Mouse (Mus musculus) stomach, embryonic 14.5 days (tissue): Measurements from ENCODE around the gene Nup85. TPM values are rescaled to one million over a fixed set of nuclear protein-coding genes. Genes with fewer than 3 reads are reported as not detected.

Experiments
- ATAC-seq: fragments of 200-750 bp; cut with Nextera tagmentation; 2 replicates; pipeline ENCODE4 v1.8.0; 2017; ENCODE audit warnings: low read depth, moderate TSS enrichment; ENCODE audit not compliant: insufficient number of reproducible peaks, insufficient read depth, low FRiP score
- H3K27ac ChIP-seq: fragments of 300-500 bp; sonication (generic); 2 replicates; pipeline ENCODE4 v1.5.1; 2014; ENCODE audit warnings: mild to moderate bottlenecking, low read length, moderate library complexity, mixed read lengths
- H3K27me3 ChIP-seq: fragments of 300-500 bp; sonication (generic); 2 replicates; pipeline ENCODE4 v1.6.1; 2014; ENCODE audit warnings: low read length, control low read depth, mixed read lengths; ENCODE audit not compliant: control insufficient read depth, insufficient read depth
- H3K36me3 ChIP-seq: fragments of 300-500 bp; sonication (generic); 2 replicates; pipeline ENCODE4 v1.6.1; 2014; ENCODE audit warnings: mild to moderate bottlenecking, control low read depth, low read length, moderate library complexity, mixed read lengths; ENCODE audit not compliant: control insufficient read depth, insufficient read depth
- H3K4me1 ChIP-seq: fragments of 300-500 bp; sonication (generic); 2 replicates; pipeline ENCODE4 v1.6.1; 2014; ENCODE audit warnings: low read length, control low read depth, mixed read lengths; ENCODE audit not compliant: control insufficient read depth, insufficient read depth
- H3K4me2 ChIP-seq: fragments of 300-500 bp; sonication (generic); replicated peaks from 2 replicates; pipeline ENCODE4 v1.6.1; 2014; ENCODE audit warnings: low read depth, low read length, control low read depth
- H3K4me3 ChIP-seq: fragments of 300-500 bp; sonication (generic); 2 replicates; pipeline ENCODE4 v1.5.1; 2014; ENCODE audit warnings: low read depth, low read length, control low read depth
- H3K9ac ChIP-seq: fragments of 300-500 bp; sonication (generic); replicated peaks from 2 replicates; pipeline ENCODE4 v1.6.1; 2014; ENCODE audit warnings: low read depth, mild to moderate bottlenecking, control low read depth, low read length, moderate library complexity, mixed read lengths
- H3K9me3 ChIP-seq: fragments of 300-500 bp; sonication (generic); 2 replicates; pipeline ENCODE4 v1.6.1; 2016; ENCODE audit warnings: low read depth, low read length, control low read depth; ENCODE audit not compliant: control insufficient read depth
- WGBS: fragments of 180-500 bp; shearing (Covaris S2); extraction: QIAGEN DNeasy Blood & Tissue Kit; methylation state at CpG from one replicate; pipeline ENCODE4 v1.1.7; 2014; 5-methylcytosine and 5-hydroxymethylcytosine counted together
- polyA plus RNA-seq: library from polyadenylated mRNA; unstranded; fragments of >200 nt; fragmentation: Nextera tagmentation; extraction: Ambion mirVana; gene quantifications from 2 replicates; pipeline ENCODE4 v1.2.1, GENCODE M21; 2014

Gene Nup85
- polyA plus RNA-seq, 1 experiment from 2014 or later: 162 TPM

- no peak overlapping the region for H3K27ac ChIP-seq
- H3K36me3 ChIP-seq: peaks cover 22% of the 10 kb centered on the region
- peaks cover 6% of the 10 kb centered on the region; the same call in 1 of the 2 replicates for H3K4me1 ChIP-seq
- H3K27me3 ChIP-seq: no peaks in the 10 kb centered on the region
- H3K9ac ChIP-seq: no peak overlapping the region
- WGBS: 89% methylated on average over 2 of the region's 2 CpGs
- no peak for ATAC-seq
- H3K9me3 ChIP-seq: no peaks in the 10 kb centered on the region
- H3K4me2 ChIP-seq: no peak overlapping the region
- no peak overlapping the region for H3K4me3 ChIP-seq
Measured at GRCm38 (mm10) chr11:115618001-115618400, 53.8 kb downstream of the Nup85 start.

GRCm38 (mm10) chr11:115618732-115619516, 54.7 kb downstream of the Nup85 start:
- H3K9me3 ChIP-seq: no peaks in the 10 kb centered on the region
- H3K9ac ChIP-seq: no peak overlapping the region
- no peak overlapping the region for H3K27ac ChIP-seq
- H3K27me3 ChIP-seq: no peaks in the 10 kb centered on the region
- peaks cover 22% of the 10 kb centered on the region for H3K36me3 ChIP-seq
- no peak for ATAC-seq
- no peaks in the 10 kb centered on the region for H3K4me1 ChIP-seq
- 91% methylated on average over 16 of the region's 16 CpGs for WGBS
- no peak overlapping the region for H3K4me3 ChIP-seq
- H3K4me2 ChIP-seq: no peak overlapping the region

DNA sequence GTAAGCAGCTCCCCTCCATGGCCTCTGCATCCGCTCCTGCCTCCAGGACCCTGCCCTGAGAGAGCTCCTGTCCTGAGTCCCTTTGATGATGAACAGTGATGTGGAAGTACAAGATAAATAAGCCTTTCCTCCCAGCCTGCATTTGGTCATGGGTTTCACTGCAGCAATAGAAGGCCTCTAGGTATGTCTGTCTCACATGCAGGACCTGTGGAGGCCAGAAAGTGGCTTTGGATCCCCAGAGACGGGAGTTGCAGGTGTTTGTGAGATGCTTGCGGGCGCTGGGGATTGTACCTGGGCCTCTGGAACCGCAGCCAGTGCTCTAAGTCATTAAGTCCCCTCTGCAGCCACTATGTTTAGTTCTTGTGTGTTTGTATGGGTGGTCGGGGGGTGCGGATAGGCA, 55.7 kb downstream of the Nup85 start:
- H3K9ac ChIP-seq: no peak overlapping the region
- H3K4me2 ChIP-seq: no peak overlapping the region
- no peaks in the 10 kb centered on the region for H3K27me3 ChIP-seq
- no peaks in the 10 kb centered on the region for H3K9me3 ChIP-seq
- 94% methylated on average over 7 of the region's 7 CpGs for WGBS
- H3K36me3 ChIP-seq: peaks cover 22% of the 10 kb centered on the region
- no peak for ATAC-seq
- no peaks in the 10 kb centered on the region for H3K4me1 ChIP-seq
- no peak overlapping the region for H3K4me3 ChIP-seq
- no peak overlapping the region for H3K27ac ChIP-seq

DNA sequence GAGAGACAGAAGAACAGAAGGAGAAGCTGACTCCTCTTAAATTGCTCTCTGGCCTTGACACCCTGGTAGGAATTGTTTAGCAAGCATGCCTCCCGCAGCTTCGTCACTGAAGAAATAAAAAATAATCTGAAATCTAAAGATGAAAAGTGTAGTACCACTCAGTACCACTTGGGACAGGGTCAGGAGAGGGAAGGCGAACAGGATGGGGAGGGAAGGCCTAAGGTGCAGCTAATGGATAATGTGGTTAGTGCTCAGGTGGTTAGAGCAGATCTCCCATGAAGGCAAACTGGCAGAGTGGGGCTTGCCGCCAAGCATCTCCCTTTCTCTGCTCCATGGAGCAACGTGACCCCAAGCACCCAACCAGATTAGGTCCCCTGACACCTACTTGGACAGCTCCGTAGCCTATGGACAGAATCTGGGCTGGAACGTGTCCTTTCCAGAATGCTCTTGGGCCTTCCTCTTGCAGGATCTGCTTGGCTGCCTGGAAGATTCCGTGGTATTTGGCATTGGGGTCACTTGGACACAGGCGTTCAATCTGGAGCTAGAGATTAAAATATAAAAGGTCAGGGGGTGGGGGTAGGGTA, 59.3 kb downstream of the Nup85 start:
- ATAC-seq: no peak
- Histone ChIP-seq H3K9me3 (no peaks in the 10 kb centered on the region), H3K27me3 (no peaks in the 10 kb centered on the region), H3K9ac (no peak overlapping the region), H3K4me3 (no peak overlapping the region), H3K36me3 (peaks cover 22% of the 10 kb centered on the region), H3K4me1 (peaks cover 5% of the 10 kb centered on the region; the same call in 1 of the 2 replicates), H3K4me2 (no peak overlapping the region), H3K27ac (no peak overlapping the region)
- 76% methylated on average over 9 of the region's 9 CpGs for WGBS

DNA sequence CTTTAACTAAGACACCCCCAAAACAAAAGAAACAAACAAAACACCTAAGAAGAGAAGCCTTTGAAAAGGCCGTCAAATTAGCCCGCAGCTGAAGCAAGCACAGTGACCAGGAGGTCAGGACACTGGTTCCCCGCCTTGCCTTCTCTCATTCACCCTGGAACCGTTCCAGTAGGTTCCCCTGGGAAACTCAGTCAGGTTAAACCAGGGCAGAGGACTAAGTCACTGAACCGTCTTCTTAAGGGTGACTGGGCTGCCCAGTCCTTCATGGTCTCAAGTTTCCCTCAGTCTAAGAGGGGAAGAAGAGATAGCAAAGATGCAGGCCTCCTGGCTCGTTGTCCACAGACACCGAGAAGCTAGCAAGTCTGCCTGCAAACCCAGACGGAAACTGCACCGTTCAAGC, 61.6 kb downstream of the Nup85 start:
- H3K4me3 ChIP-seq: no peak overlapping the region
- no peak overlapping the region for H3K9ac ChIP-seq
- ATAC-seq: no peak
- H3K27ac ChIP-seq: no peak overlapping the region
- H3K4me2 ChIP-seq: no peak overlapping the region
- peaks cover 16% of the 10 kb centered on the region for H3K36me3 ChIP-seq
- H3K4me1 ChIP-seq: peaks cover 5% of the 10 kb centered on the region; the same call in 1 of the 2 replicates
- no peaks in the 10 kb centered on the region for H3K9me3 ChIP-seq
- H3K27me3 ChIP-seq: no peaks in the 10 kb centered on the region
- WGBS: 80% methylated on average over 9 of the region's 9 CpGs

DNA sequence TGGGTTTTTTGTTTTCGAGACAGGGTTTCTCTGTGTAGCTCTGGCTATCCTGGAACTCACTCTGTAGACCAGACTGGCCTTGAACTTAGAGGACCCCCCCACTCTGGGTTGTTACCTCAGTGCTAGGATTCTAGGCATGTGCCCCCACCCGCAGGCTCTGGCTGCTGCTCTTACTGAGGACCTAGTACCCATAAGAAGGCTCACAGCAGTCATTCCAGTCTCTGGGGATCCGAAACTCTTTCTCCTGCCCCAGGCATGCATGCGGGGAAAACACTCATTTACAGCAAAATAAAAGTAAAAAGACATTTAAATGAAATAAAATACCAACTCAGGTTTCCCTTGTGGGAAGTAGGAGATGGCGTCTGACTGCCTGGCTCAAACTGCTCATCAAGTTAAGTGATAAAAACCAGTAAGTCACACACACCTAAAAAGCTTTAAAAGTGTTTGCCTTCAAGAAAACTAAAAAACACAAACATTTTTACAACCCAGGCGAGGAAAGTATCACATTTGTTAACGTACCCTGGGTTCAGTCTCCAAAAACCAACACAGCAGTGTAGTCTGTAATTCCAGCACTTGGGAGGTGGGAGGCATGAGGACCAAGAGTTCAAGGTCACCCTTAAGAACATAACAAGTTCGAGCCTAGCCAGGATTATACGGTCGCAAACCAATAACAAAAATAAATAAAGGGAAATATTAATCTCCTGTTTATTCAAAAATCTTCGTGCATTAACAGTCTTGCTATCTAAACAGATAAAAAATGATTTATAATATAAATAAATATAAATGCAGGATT, 62.8 kb downstream of the Nup85 start:
- H3K27me3 ChIP-seq: no peaks in the 10 kb centered on the region

GRCm38 (mm10) chr11:115627705-115628464, 63.7 kb downstream of the Nup85 start, which contains the start of gene Slc25a19:
Gene Slc25a19, minus strand, starts transcription at chr11:115628295.
- H3K9ac ChIP-seq: peak within 1 kb of the TSS; percentile 22
- no peaks in the 10 kb centered on the region for H3K27me3 ChIP-seq
- under 1% methylated on average over 47 of the region's 47 CpGs for WGBS
- peaks cover 5% of the 10 kb centered on the region; the same call in 1 of the 2 replicates for H3K4me1 ChIP-seq
- H3K27ac ChIP-seq: no peak within 1 kb of the TSS
- ATAC-seq: peak; percentile 99
- peak within 1 kb of the TSS; percentile 45 for H3K4me3 ChIP-seq
- H3K36me3 ChIP-seq: peaks cover 2% of the 10 kb centered on the region
- H3K4me2 ChIP-seq: peak within 1 kb of the TSS; percentile 78
- H3K9me3 ChIP-seq: no peaks in the 10 kb centered on the region

More for the DNA sequence above, 62.8 kb downstream of the Nup85 start:
- no peak overlapping the region for H3K27ac ChIP-seq
- H3K9me3 ChIP-seq: no peaks in the 10 kb centered on the region
- 44% methylated on average over 11 of the region's 11 CpGs for WGBS
- H3K4me2 ChIP-seq: peak overlapping the region; percentile 78
- H3K36me3 ChIP-seq: peaks cover 10% of the 10 kb centered on the region
- peaks cover 5% of the 10 kb centered on the region; the same call in 1 of the 2 replicates for H3K4me1 ChIP-seq
- peak overlapping the region; percentile 22 for H3K9ac ChIP-seq
- H3K4me3 ChIP-seq: peak overlapping the region; percentile 45
- no peak for ATAC-seq
